Mouse (Mus musculus) liver, postnatal 0 days (tissue): ENCODE results near the gene Exoc3l. TPM values are rescaled to one million over a fixed set of nuclear protein-coding genes. Genes with fewer than 3 reads are reported as not detected.

ENCODE experiments used
- ATAC-seq: fragments of 200-750 bp; cut with Nextera tagmentation; 2 replicates; pipeline ENCODE4 v1.8.0; 2017; ENCODE audit warnings: mild to moderate bottlenecking, moderate library complexity
- DNase-seq: peaks from one replicate; pipeline ENCODE4 v3.0.0-alpha.2; 2016
- H3K27ac ChIP-seq: fragments of 300-500 bp; sonication (generic); 2 replicates; pipeline ENCODE4 v1.5.1; 2014; ENCODE audit warnings: antibody characterized with exemption, moderate library complexity, mild to moderate bottlenecking, low read depth
- H3K27me3 ChIP-seq: fragments of 300-500 bp; sonication (generic); 2 replicates; pipeline ENCODE4 v1.6.1; 2014; ENCODE audit warnings: low read length, control low read depth, mixed read lengths; ENCODE audit not compliant: insufficient read depth
- H3K36me3 ChIP-seq: fragments of 300-500 bp; sonication (generic); replicated peaks from 2 replicates; pipeline ENCODE4 v1.6.1; 2014; ENCODE audit warnings: mild to moderate bottlenecking, control low read depth, low read length, moderate library complexity, mixed read lengths; ENCODE audit not compliant: insufficient read depth
- H3K4me1 ChIP-seq: fragments of 300-500 bp; sonication (generic); 2 replicates; pipeline ENCODE4 v1.6.1; 2014; ENCODE audit warnings: antibody characterized with exemption, mild to moderate bottlenecking, control low read depth; ENCODE audit not compliant: insufficient read depth
- H3K4me2 ChIP-seq: fragments of 300-500 bp; sonication (generic); 2 replicates; pipeline ENCODE4 v1.6.1; 2014; ENCODE audit warnings: low read depth, mild to moderate bottlenecking, low read length, moderate library complexity, mixed read lengths
- H3K4me3 ChIP-seq: fragments of 300-500 bp; sonication (generic); 2 replicates; pipeline ENCODE4 v1.5.1; 2014; ENCODE audit warnings: low read depth, low read length
- H3K9ac ChIP-seq: fragments of 300-500 bp; sonication (generic); replicated peaks from 2 replicates; pipeline ENCODE4 v1.6.1; 2014; ENCODE audit warnings: mild to moderate bottlenecking, moderate library complexity
- H3K9me3 ChIP-seq: fragments of 300-500 bp; sonication (generic); 2 replicates; pipeline ENCODE4 v1.6.1; 2016; ENCODE audit warnings: mild to moderate bottlenecking, control low read depth, low read length, mixed read lengths
- CTCF ChIP-seq: sonication (generic); IDR thresholded peaks from 2 replicates; pipeline ENCODE4 v1.5.1; 2016; ENCODE audit warnings: antibody characterized with exemption, low read depth
- EP300 ChIP-seq: IDR thresholded peaks from 2 replicates; pipeline ENCODE4 v1.6.1; 2016; ENCODE audit warnings: antibody characterized with exemption, low read depth, mild to moderate bottlenecking
- WGBS: fragments of 180-500 bp; shearing (Covaris S2); extraction: QIAGEN DNeasy Blood & Tissue Kit; methylation state at CpG from one replicate; pipeline ENCODE4 v1.1.7; 2014; ENCODE audit not compliant: insufficient replicate concordance; 5-methylcytosine and 5-hydroxymethylcytosine counted together
- polyA plus RNA-seq: library from polyadenylated mRNA; unstranded; fragments of >200 nt; fragmentation: Nextera tagmentation; extraction: Ambion mirVana; gene quantifications from 2 replicates; pipeline ENCODE4 v1.2.1, GENCODE M21; 2015

The Exoc3l gene
- polyA plus RNA-seq, result 6.6 and 7.1 TPM in 2 replicates

DNA sequence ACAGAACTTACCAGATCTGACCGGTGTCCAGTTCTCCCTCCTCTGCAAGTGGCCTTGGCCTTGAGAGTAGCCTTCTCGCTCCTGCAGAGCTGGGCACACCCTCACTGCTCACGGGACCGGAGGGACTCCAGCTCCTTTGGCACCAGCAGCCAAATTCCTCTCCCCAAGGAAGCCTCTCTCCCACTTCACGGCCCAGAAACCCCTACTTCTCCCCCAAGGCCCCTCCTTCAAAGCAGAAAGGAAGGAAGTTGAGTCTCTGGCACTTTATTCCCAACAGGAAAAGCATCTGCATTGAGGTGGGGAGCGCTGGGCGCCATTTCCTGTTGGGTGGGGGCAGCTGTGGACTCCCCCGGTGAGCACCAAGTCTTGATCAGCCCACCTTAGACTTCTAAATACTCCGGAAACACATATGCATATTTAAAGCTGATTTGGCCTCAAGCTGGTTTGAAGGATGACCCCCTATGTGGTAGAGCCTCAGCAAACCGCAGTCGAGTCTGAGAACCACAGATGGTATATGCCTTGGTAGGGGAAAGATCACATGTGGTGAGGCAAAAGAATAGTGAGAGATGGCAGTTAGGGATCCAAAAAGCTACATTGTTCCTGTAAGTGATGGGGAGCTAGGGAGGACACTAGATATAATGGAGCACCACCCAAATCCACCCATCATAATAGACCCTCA is at the start of gene Exoc3l:
Gene Exoc3l (minus strand): TSS at position 207 of the 679 bp plus-strand sequence.
- H3K36me3 ChIP-seq, result peaks cover 22% of the 10 kb centered on the region
- no peak for TF ChIP-seq CTCF
- H3K4me3 ChIP-seq, result peak within 1 kb of the TSS; percentile 94
- no peak for DNase-seq
- H3K4me2 ChIP-seq, result peak within 1 kb of the TSS; percentile 90
- no peaks in the 10 kb centered on the region for H3K27me3 ChIP-seq
- no peak for ATAC-seq
- peak within 1 kb of the TSS; percentile 84 for H3K27ac ChIP-seq
- 36% methylated on average over 11 of the region's 11 CpGs for WGBS
- H3K9me3 ChIP-seq, result no peaks in the 10 kb centered on the region
- no peak within 1 kb of the TSS; the same call in 1 of the 2 replicates for H3K9ac ChIP-seq
- H3K4me1 ChIP-seq, result peaks cover 32% of the 10 kb centered on the region

DNA sequence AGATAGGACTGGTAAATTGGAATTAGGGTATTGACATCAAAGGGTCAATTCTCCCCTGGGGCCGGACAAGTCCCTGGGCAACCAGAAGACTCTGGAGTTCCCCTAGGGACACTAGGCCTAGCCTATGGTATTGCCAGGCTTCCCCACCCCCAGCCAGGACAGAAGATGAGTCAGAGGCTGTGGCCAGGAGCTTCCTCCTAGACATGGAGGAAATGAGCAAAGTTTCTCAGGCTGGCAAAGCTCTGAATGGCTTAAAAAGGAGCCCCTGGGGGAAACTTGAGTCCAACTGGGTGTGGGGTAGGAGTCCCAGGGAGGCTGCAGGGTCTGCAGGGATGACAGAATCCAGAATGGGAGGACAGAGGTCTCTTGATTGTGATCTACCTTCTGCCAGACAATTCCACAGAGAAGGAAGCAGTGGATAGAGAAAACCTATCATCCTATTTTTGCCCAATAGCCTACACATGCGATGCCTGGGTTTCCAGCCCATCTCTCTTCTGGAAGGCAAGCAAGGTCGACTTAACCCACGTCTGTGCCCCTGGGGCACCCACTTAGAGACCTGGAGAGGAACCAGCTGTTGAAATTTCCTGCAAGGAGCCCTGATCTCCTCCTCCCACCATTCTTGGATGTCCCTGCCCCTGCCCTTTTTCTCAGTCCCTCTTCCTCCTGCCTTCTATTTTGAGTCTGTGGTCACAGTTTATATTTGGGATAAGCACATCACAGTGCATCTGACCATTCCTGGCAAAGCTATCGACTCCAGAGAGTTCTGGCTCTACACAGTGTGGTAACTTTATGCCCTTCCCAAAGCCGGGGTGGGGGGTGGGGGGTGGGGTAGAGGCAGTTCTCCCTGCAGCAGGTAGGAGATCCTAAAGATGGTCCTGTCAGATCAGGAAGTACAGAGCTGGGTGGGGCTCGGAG is 49.4 kb upstream of the Exoc3l start:
- Histone ChIP-seq H3K4me2 (peak overlapping the region; percentile 83), H3K4me1 (peaks cover 42% of the 10 kb centered on the region), H3K36me3 (no peaks in the 10 kb centered on the region; the same call in 1 of the 2 replicates), H3K27ac (peak overlapping the region; percentile 52), H3K9me3 (no peaks in the 10 kb centered on the region), H3K4me3 (no peak overlapping the region), H3K27me3 (peaks cover 32% of the 10 kb centered on the region), H3K9ac (no peak overlapping the region)
- DNase-seq (peak; percentile 46), ATAC-seq (no peak)
- no peak for TF ChIP-seq CTCF
- TF ChIP-seq EP300, result no peak
- WGBS, result 37% methylated on average over 7 of the region's 7 CpGs

DNA sequence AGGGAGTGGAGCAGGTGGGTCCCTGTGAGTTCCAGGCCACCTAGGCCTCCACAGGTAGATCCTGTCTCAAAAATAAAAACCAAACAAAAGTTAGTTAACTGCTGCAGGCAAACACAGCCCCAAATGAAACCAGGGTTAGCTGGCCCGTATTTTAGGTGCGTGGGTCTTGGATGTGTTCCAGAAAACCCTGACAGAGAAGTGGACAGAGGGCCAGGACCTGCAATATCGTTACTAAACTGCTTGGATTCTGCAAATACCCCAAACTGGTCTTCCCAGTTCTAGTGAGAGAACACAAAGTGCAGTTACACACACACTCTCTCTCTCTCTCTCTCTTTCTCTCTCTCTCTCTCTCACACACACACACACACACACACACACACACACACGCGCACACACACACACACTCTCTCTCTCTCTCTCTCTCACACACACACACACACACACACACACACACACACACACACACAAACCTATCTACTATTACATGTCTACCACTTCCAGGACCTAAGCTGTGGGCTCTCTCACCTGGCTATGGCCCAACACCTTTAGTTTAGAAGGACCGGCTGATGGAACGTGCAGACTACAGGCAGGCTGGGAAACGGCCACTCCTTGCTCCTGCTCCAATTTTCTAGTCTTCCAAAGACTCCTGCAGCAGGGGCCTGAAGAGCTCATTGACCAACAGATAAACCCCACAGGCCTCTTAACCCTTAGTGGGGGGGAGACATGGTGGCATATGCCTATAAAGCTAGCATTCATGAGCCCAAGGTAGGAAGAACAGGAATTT is 48.1 kb upstream of the Exoc3l start:
- Histone ChIP-seq H3K4me3 (no peak overlapping the region), H3K4me2 (no peak overlapping the region), H3K27me3 (peaks cover 19% of the 10 kb centered on the region), H3K36me3 (no peaks in the 10 kb centered on the region; the same call in 1 of the 2 replicates), H3K9ac (no peak overlapping the region), H3K9me3 (no peaks in the 10 kb centered on the region), H3K27ac (no peak overlapping the region), H3K4me1 (peaks cover 48% of the 10 kb centered on the region)
- 56% methylated on average over 6 of the region's 8 CpGs for WGBS
- TF ChIP-seq CTCF (no peak), EP300 (no peak)
- DNase-seq (no peak), ATAC-seq (no peak)

DNA sequence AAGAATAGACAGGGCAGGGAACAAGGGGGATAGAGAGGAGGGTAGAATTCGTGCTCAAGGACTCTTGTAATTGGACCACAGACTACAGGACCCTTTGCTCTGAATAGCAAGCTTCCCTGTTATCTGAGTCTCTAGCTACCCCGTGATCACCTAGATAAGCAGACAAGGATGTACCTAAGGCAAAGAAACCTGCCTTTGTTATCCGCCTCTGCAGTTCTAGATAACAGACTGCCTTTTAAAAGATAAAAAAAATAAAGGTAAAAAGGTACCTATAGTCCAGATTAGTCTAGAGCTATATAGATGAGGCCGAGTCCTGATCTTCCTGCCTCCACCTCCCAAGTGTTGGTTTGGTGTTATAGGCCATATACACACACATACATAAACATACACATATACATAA is 46.9 kb upstream of the Exoc3l start:
- peaks cover 37% of the 10 kb centered on the region for H3K4me1 ChIP-seq
- no peak for ATAC-seq
- TF ChIP-seq EP300, result no peak
- no peak for TF ChIP-seq CTCF
- no peaks in the 10 kb centered on the region for H3K9me3 ChIP-seq
- H3K36me3 ChIP-seq, result no peaks in the 10 kb centered on the region; the same call in none of the 2 replicates
- no peak for DNase-seq
- H3K27me3 ChIP-seq, result peaks cover 8% of the 10 kb centered on the region
- H3K4me3 ChIP-seq, result no peak overlapping the region
- H3K27ac ChIP-seq, result no peak overlapping the region
- WGBS, result 58% methylated on average over 4 of the region's 4 CpGs
- no peak overlapping the region for H3K4me2 ChIP-seq
- H3K9ac ChIP-seq, result no peak overlapping the region

DNA sequence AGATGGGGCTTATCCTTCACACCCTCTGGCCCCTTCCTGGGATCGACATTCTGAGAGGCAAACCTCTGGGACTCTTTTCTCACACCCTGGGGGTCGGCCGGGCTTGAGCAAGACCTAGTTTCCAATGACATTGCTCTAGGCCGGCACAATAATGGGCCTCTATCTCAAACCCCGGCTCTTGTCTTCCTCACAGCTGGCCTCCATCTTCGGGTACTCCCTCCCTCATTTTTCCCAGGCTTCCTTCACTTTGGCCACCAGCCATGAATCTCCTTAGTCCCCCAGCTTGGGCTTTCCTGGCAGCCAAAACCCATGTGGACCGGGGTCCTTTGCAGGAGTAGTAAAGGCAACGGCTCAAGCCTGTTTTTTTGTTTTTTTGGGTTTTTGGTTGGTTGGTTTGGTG is 45.5 kb upstream of the Exoc3l start:
- TF ChIP-seq EP300 (no peak), CTCF (no peak)
- no peak overlapping the region for H3K9ac ChIP-seq
- no peak overlapping the region for H3K27ac ChIP-seq
- H3K27me3 ChIP-seq, result no peaks in the 10 kb centered on the region
- H3K9me3 ChIP-seq, result no peaks in the 10 kb centered on the region
- no peaks in the 10 kb centered on the region; the same call in none of the 2 replicates for H3K36me3 ChIP-seq
- WGBS, result 57% methylated on average over 8 of the region's 8 CpGs
- ATAC-seq, result no peak
- no peak overlapping the region for H3K4me3 ChIP-seq
- no peak overlapping the region for H3K4me2 ChIP-seq
- DNase-seq, result peak; percentile 14
- peaks cover 26% of the 10 kb centered on the region for H3K4me1 ChIP-seq
